Mouse (Mus musculus): ENCODE data around the gene Cxcl9. TPM values are rescaled to one million over a fixed set of nuclear protein-coding genes. Genes with fewer than 3 reads are reported as not detected.

Gene Cxcl9
- polyA plus RNA-seq, 2 experiments = 0.94 to 4.1 TPM

GRCm38 (mm10) chr5:92371361-92371976 lies 43.6 kb upstream of the Cxcl9 start:
- Histone ChIP-seq H3K4me3 (replicated peaks; ENCODE audit: low read length) (no peak overlapping the region), H3K4me1 (ENCODE audit: control insufficient read depth, insufficient read depth, low read length) (0 out of 2 replicates have a peak, but pooled peaks cover 3% of the 10 kb centered on the region), H3K27me3 (ENCODE audit: control insufficient read depth, insufficient read depth, low read length) (no peaks in the 10 kb centered on the region), H3K4me2 (replicated peaks; ENCODE audit: low read depth, low read length, severe bottlenecking) (no peak overlapping the region), H3K36me3 (ENCODE audit: control insufficient read depth, insufficient read depth, low read length) (no peaks in the 10 kb centered on the region), H3K27ac (replicated peaks; ENCODE audit: low read depth, low read length) (0 out of 2 replicates have a peak overlapping the region, but pooled peaks have one; percentile 28), H3K9ac (ENCODE audit: low read depth, low read length, severe bottlenecking) (no peak overlapping the region), H3K9me3 (ENCODE audit: control insufficient read depth, low read length) (no peaks in the 10 kb centered on the region)
- DNase-seq (ENCODE audit: low spot score) (peak; percentile 14), ATAC-seq (ENCODE audit: low FRiP score, low read depth) (no peak; the same call in 1 of the 2 replicates)
- WGBS = 62% methylated on average over 14 of the region's 14 CpGs
- no peak for TF ChIP-seq POLR2A (IDR thresholded peaks at IDR 0.05; ENCODE audit: borderline replicate concordance, extremely low read depth, insufficient read depth, insufficient read length)

GRCm38 (mm10) chr5:92370891-92371290 lies 43.0 kb upstream of the Cxcl9 start:
- ATAC-seq (ENCODE audit: low FRiP score, low read depth) (no peak), DNase-seq (ENCODE audit: low spot score) (no peak)
- Histone ChIP-seq H3K9me3 (ENCODE audit: control insufficient read depth, low read length) (no peaks in the 10 kb centered on the region), H3K4me3 (replicated peaks; ENCODE audit: low read length) (no peak overlapping the region), H3K27me3 (ENCODE audit: control insufficient read depth, insufficient read depth, low read length) (no peaks in the 10 kb centered on the region), H3K4me1 (ENCODE audit: control insufficient read depth, insufficient read depth, low read length) (0 out of 2 replicates have a peak, but pooled peaks cover 3% of the 10 kb centered on the region), H3K36me3 (ENCODE audit: control insufficient read depth, insufficient read depth, low read length) (no peaks in the 10 kb centered on the region), H3K4me2 (replicated peaks; ENCODE audit: low read depth, low read length, severe bottlenecking) (no peak overlapping the region), H3K9ac (ENCODE audit: low read depth, low read length, severe bottlenecking) (no peak overlapping the region), H3K27ac (replicated peaks; ENCODE audit: low read depth, low read length) (0 out of 2 replicates have a peak overlapping the region, but pooled peaks have one; percentile 14)
- no peak for TF ChIP-seq POLR2A (IDR thresholded peaks at IDR 0.05; ENCODE audit: borderline replicate concordance, extremely low read depth, insufficient read depth, insufficient read length)
- WGBS = 71% methylated on average over 6 of the region's 6 CpGs

- no peak overlapping the region for H3K27ac ChIP-seq (replicated peaks; ENCODE audit: low read depth, low read length)
- H3K9me3 ChIP-seq (ENCODE audit: control insufficient read depth, low read length) = no peaks in the 10 kb centered on the region
- H3K4me1 ChIP-seq (ENCODE audit: control insufficient read depth, insufficient read depth, low read length) = 0 out of 2 replicates have a peak, but pooled peaks cover 3% of the 10 kb centered on the region
- no peaks in the 10 kb centered on the region for H3K36me3 ChIP-seq (ENCODE audit: control insufficient read depth, insufficient read depth, low read length)
- no peaks in the 10 kb centered on the region for H3K27me3 ChIP-seq (ENCODE audit: control insufficient read depth, insufficient read depth, low read length)
- H3K9ac ChIP-seq (ENCODE audit: low read depth, low read length, severe bottlenecking) = no peak overlapping the region
- H3K4me3 ChIP-seq (replicated peaks; ENCODE audit: low read length) = no peak overlapping the region
- no peak for TF ChIP-seq POLR2A (IDR thresholded peaks at IDR 0.05; ENCODE audit: borderline replicate concordance, extremely low read depth, insufficient read depth, insufficient read length)
- ATAC-seq (ENCODE audit: low FRiP score, low read depth) (no peak), DNase-seq (ENCODE audit: low spot score) (no peak)
- WGBS = 67% methylated on average over 6 of the region's 6 CpGs
- no peak overlapping the region for H3K4me2 ChIP-seq (replicated peaks; ENCODE audit: low read depth, low read length, severe bottlenecking)
Observed at GRCm38 (mm10) chr5:92370392-92370791, 42.5 kb upstream of the Cxcl9 start.

GRCm38 (mm10) chr5:92369151-92369994 lies 41.5 kb upstream of the Cxcl9 start:
- 0 out of 2 replicates have a peak, but pooled peaks have one; percentile 31 for ATAC-seq (ENCODE audit: low FRiP score, low read depth)
- no peak for TF ChIP-seq POLR2A (IDR thresholded peaks at IDR 0.05; ENCODE audit: borderline replicate concordance, extremely low read depth, insufficient read depth, insufficient read length)
- Histone ChIP-seq H3K36me3 (ENCODE audit: control insufficient read depth, insufficient read depth, low read length) (no peaks in the 10 kb centered on the region), H3K4me3 (replicated peaks; ENCODE audit: low read length) (no peak overlapping the region), H3K9me3 (ENCODE audit: control insufficient read depth, low read length) (no peaks in the 10 kb centered on the region), H3K4me2 (replicated peaks; ENCODE audit: low read depth, low read length, severe bottlenecking) (no peak overlapping the region), H3K9ac (ENCODE audit: low read depth, low read length, severe bottlenecking) (no peak overlapping the region), H3K27ac (replicated peaks; ENCODE audit: low read depth, low read length) (no peak overlapping the region), H3K4me1 (ENCODE audit: control insufficient read depth, insufficient read depth, low read length) (0 out of 2 replicates have a peak, but pooled peaks cover 3% of the 10 kb centered on the region), H3K27me3 (ENCODE audit: control insufficient read depth, insufficient read depth, low read length) (no peaks in the 10 kb centered on the region)
- WGBS = 53% methylated on average over 13 of the region's 13 CpGs
- peak; percentile 21 for DNase-seq (ENCODE audit: low spot score)

- H3K4me1 ChIP-seq (ENCODE audit: control insufficient read depth, insufficient read depth, low read length) = 0 out of 2 replicates have a peak, but pooled peaks cover 3% of the 10 kb centered on the region
- H3K4me2 ChIP-seq (replicated peaks; ENCODE audit: low read depth, low read length, severe bottlenecking) = no peak overlapping the region
- WGBS = 47% methylated on average over 10 of the region's 10 CpGs
- DNase-seq (ENCODE audit: low spot score) (peak; percentile 38), ATAC-seq (ENCODE audit: low FRiP score, low read depth) (no peak)
- no peak for TF ChIP-seq POLR2A (IDR thresholded peaks at IDR 0.05; ENCODE audit: borderline replicate concordance, extremely low read depth, insufficient read depth, insufficient read length)
- H3K4me3 ChIP-seq (replicated peaks; ENCODE audit: low read length) = no peak overlapping the region
- H3K36me3 ChIP-seq (ENCODE audit: control insufficient read depth, insufficient read depth, low read length) = no peaks in the 10 kb centered on the region
- H3K27me3 ChIP-seq (ENCODE audit: control insufficient read depth, insufficient read depth, low read length) = no peaks in the 10 kb centered on the region
- H3K27ac ChIP-seq (replicated peaks; ENCODE audit: low read depth, low read length) = no peak overlapping the region
- no peaks in the 10 kb centered on the region for H3K9me3 ChIP-seq (ENCODE audit: control insufficient read depth, low read length)
- no peak overlapping the region for H3K9ac ChIP-seq (ENCODE audit: low read depth, low read length, severe bottlenecking)
Observed at GRCm38 (mm10) chr5:92368392-92368791, 40.5 kb upstream of the Cxcl9 start.

All from limb, embryonic 14.5 days (tissue).